Mouse (Mus musculus) regulatory T cell (primary cell): Measurements from ENCODE around the gene Ccdc174.

ENCODE experiments used
- in situ Hi-C: fragments of 300-600 bp; cut with MboI, MseI; formaldehyde crosslinking; loops from one replicate; pipeline ENCODE4 v1.15.1; 2025; ENCODE audit warnings: high pct_unique_total_duplicates

Ccdc174 gene

GRCm38 (mm10) chr6:91917286-91917685 lies 39.4 kb downstream of the Ccdc174 start:
- in situ Hi-C loops, result loop anchor here (25.0 kb wide), 1 partner anchor 345 kb away; no protein-coding TSS in a partner anchor

GRCm38 (mm10) chr6:91917716-91918115 lies 39.9 kb downstream of the Ccdc174 start:
- in situ Hi-C loops, result loop anchor here (25.0 kb wide), 1 partner anchor 345 kb away; no protein-coding TSS in a partner anchor

- in situ Hi-C loops, result no loop called here
These were observed 53.4 kb downstream of the Ccdc174 start for GRCm38 (mm10) chr6:91931231-91931630.

- in situ Hi-C loops, result no loop called here
These were observed 60.6 kb downstream of the Ccdc174 start for GRCm38 (mm10) chr6:91938491-91938890.

- in situ Hi-C loops, result loop anchor here (5.0 kb wide), 1 partner anchor 84 kb away; no protein-coding TSS in a partner anchor
These were observed 70.6 kb downstream of the Ccdc174 start for GRCm38 (mm10) chr6:91948426-91948825.
